Mouse (Mus musculus): Measurements from ENCODE around the gene AA792892. TPM values are rescaled to one million over a fixed set of nuclear protein-coding genes. Genes with fewer than 3 reads are reported as not detected.
"Not testable (repeated sequence)": the region's sequence is repeated elsewhere in the genome, so short reads cannot be mapped to it uniquely, and the experiment has no call there.

AA792892 gene
- total RNA-seq (2014; rRNA removed) (not detected in 2 replicates), polyA plus RNA-seq (2012; rRNA removed) (not detected in 2 replicates)

- not testable (repeated sequence) for H3K4me3 ChIP-seq (ENCODE audit: insufficient read depth, low read depth, low read length); H3K4me1 ChIP-seq (ENCODE audit: control insufficient read depth, insufficient read depth, low read length); H3K27ac ChIP-seq (replicated peaks; ENCODE audit: insufficient read depth, low read depth, low read length); H3K36me3 ChIP-seq (ENCODE audit: control insufficient read depth, insufficient read depth, low read length); H3K27me3 ChIP-seq (ENCODE audit: control insufficient read depth, insufficient read depth, low read length); H3K79me2 ChIP-seq (ENCODE audit: control insufficient read depth, insufficient read depth, low read length); DNase-seq (ENCODE audit: extremely low read depth, low read depth, low spot score); H3K9ac ChIP-seq (ENCODE audit: low read depth, low read length)
- WGBS = no CpG with 5 or more reads among the region's 2 CpGs
Observed at GRCm38 (mm10) chr5:94339449-94339848, at the start of gene AA792892. Gene AA792892, plus strand, starts transcription at chr5:94339749.

- H3K79me2 ChIP-seq (ENCODE audit: control insufficient read depth, insufficient read depth, low read length); H3K27ac ChIP-seq (replicated peaks; ENCODE audit: insufficient read depth, low read depth, low read length); H3K9ac ChIP-seq (ENCODE audit: low read depth, low read length); H3K4me3 ChIP-seq (ENCODE audit: insufficient read depth, low read depth, low read length); H3K36me3 ChIP-seq (ENCODE audit: control insufficient read depth, insufficient read depth, low read length); H3K27me3 ChIP-seq (ENCODE audit: control insufficient read depth, insufficient read depth, low read length); DNase-seq (ENCODE audit: extremely low read depth, low read depth, low spot score); H3K4me1 ChIP-seq (ENCODE audit: control insufficient read depth, insufficient read depth, low read length): not testable (repeated sequence)
- 89% methylated on average over 1 of the region's 1 CpGs for WGBS
Observed at GRCm38 (mm10) chr5:94306696-94307095, 32.9 kb upstream of the AA792892 start, which contains the start of gene A430089I19Rik. Gene A430089I19Rik, minus strand, starts transcription at chr5:94306796.

- not testable (repeated sequence) for H3K27me3 ChIP-seq (ENCODE audit: control insufficient read depth, insufficient read depth, low read length); H3K36me3 ChIP-seq (ENCODE audit: control insufficient read depth, insufficient read depth, low read length); H3K79me2 ChIP-seq (ENCODE audit: control insufficient read depth, insufficient read depth, low read length); H3K9ac ChIP-seq (ENCODE audit: low read depth, low read length); H3K27ac ChIP-seq (replicated peaks; ENCODE audit: insufficient read depth, low read depth, low read length); H3K4me1 ChIP-seq (ENCODE audit: control insufficient read depth, insufficient read depth, low read length); DNase-seq (ENCODE audit: extremely low read depth, low read depth, low spot score); H3K4me3 ChIP-seq (ENCODE audit: insufficient read depth, low read depth, low read length)
- no CpG with 5 or more reads among the region's 2 CpGs for WGBS
Observed at GRCm38 (mm10) chr5:94314135-94314534, 25.4 kb upstream of the AA792892 start, which contains the start of gene Gm6502. Gene Gm6502, plus strand, starts transcription at chr5:94314435.

Other genes with a start within 250 kb of the AA792892 start
- not detected in 2 replicates for gene Gm3106, start 121.7 kb upstream of the AA792892 start, total RNA-seq (2014; rRNA removed)
- gene Gm3106, start 121.7 kb upstream of the AA792892 start, polyA plus RNA-seq (2012; rRNA removed) = not detected in 2 replicates
- not detected in 2 replicates for gene A430089I19Rik, start 33.0 kb upstream of the AA792892 start, total RNA-seq (2014; rRNA removed)
- gene A430089I19Rik, start 33.0 kb upstream of the AA792892 start, polyA plus RNA-seq (2012; rRNA removed) = not detected in 2 replicates
- not detected in 2 replicates for gene Gm6502, start 25.3 kb upstream of the AA792892 start, total RNA-seq (2014; rRNA removed)
- gene Gm6502, start 25.3 kb upstream of the AA792892 start, polyA plus RNA-seq (2012; rRNA removed) = not detected in 2 replicates
- not detected in 2 replicates for gene Gm7682, start 106.0 kb downstream of the AA792892 start, total RNA-seq (2014; rRNA removed)
- not detected in 2 replicates for gene Gm7682, start 106.0 kb downstream of the AA792892 start, polyA plus RNA-seq (2012; rRNA removed)
- gene Gm3139, start 186.5 kb downstream of the AA792892 start, total RNA-seq (2014; rRNA removed) = not detected in 2 replicates
- gene Gm3139, start 186.5 kb downstream of the AA792892 start, polyA plus RNA-seq (2012; rRNA removed) = not detected in 2 replicates

All from liver, adult 2 months (tissue).